Mouse (Mus musculus) R1 (cell line): ENCODE results near the gene Pgap2.

Source experiments
- DNase-seq: peaks from one replicate; pipeline ENCODE4 v3.0.0-alpha.2; 2018; ENCODE audit warnings: low read depth, low spot score

Pgap2 gene

DNA sequence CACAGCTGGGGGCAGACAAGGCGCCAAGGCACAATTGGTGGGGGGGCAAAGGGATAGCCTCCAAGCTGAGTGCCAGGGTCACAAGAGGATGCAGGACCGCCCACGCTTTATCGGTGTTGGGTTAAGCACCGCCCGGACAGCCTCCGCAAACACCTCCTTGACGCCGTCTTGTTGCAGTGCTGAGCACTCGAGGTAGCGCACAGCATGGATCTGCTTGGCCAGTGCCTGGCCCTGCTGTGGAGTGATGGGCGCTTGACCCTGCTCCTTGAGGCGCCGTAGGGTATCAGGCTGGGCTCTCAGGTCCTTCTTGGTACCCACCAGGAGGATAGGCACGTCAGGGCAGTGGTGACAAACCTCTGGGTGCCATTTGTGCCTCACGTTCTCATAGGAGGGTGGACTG lies 29.6 kb downstream of the Pgap2 start:
- no peak for DNase-seq

GRCm38 (mm10) chr7:102242371-102242770 lies 32.4 kb downstream of the Pgap2 start:
- no peak for DNase-seq

- no peak for DNase-seq
Observed at GRCm38 (mm10) chr7:102242917-102243316, 32.9 kb downstream of the Pgap2 start.

- no peak for DNase-seq
Observed at GRCm38 (mm10) chr7:102243870-102244269, 33.9 kb downstream of the Pgap2 start.

DNA sequence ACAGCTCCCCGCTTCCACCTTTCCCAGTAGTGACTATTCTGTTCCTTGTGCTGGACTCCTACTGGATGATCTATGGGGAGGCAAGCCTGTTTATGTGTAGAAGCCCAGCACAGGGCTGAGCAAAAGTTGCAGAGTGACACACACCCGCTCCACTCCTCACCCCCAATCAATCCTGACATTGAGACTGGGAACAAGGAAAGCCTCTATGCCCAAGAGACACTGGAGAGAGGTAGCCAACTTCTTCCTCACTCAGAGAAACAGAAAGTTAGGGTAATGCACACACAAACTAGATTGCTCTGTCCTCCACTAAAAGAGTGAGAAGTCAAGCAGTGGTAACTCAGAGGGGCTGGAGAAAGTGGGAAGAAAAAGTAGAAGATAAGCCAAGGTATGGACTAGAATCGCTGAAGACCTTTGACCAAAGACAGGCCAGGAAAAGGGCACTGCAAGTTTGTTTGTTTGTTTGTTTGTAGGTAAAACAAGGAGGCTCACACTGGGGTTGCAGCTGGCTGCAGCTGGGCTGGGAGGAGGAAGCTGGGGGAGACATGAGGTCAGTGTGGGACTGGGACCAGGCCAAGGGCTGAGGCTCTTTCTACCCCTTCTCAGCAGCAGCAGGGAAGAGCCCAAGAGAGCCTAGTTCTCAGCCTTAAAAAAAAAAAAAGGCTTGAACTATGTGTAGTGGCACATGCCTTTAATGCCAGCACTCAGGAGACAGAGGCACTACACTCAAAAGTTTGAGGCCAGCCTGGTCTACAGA lies 35.0 kb downstream of the Pgap2 start:
- no peak for DNase-seq

GRCm38 (mm10) chr7:102245775-102246174 lies 35.8 kb downstream of the Pgap2 start:
- no peak for DNase-seq

GRCm38 (mm10) chr7:102246265-102246664 lies 36.3 kb downstream of the Pgap2 start:
- DNase-seq = no peak

- DNase-seq = no peak
Observed at GRCm38 (mm10) chr7:102246956-102247797, 37.2 kb downstream of the Pgap2 start.

DNA sequence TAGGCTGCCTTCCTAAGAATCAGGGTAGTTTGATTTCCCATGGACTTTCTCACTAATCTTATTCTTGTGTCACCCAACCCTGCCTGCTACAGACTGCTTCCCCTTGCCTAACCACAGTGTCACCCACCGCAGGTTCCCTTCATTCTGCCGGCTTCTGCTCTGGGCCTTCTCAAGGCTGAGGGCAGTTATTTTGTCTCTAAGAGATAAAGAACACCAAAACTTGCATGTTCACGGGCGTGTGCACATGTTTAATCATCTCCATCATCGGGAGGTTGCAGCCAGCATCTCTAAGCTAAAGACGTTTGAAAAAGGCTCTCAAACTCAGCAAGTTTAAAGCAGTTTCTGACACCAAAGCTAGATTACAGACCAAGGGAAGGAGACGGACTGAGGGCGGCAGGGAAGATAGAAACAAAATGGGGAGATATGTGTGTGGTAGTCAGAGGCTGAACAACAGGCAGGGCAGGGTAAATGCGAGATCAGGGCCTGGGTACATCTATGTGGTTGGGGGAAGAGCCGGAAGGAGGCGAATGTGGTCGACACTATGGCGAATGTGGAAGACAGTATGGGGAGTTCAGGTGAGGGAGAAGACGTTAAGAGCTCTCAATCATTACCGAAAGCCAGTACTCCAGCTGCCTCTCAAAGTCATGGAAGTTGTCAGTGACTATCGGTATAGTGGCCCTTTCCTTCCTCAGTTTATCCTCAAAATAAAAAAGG lies 38.8 kb downstream of the Pgap2 start:
- DNase-seq = no peak

DNA sequence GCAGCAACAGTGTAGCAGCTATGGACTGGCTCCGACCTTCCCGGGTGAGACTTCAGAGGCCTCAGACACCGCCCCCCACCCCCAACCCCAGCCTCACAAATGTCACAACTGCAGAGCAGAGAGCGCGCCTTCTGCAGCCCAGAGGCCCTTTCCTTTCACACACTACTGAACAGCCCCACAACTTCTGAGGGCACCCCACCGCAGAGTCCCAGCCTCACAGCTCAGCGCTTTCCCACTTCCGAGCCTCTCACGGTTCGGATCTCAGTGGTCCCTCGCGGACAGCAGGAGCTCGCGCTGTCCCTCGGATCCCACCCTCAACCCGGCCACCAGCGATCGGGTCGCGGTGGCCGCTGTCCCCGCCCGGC lies 39.5 kb downstream of the Pgap2 start:
- peak; percentile 65 for DNase-seq

DNA sequence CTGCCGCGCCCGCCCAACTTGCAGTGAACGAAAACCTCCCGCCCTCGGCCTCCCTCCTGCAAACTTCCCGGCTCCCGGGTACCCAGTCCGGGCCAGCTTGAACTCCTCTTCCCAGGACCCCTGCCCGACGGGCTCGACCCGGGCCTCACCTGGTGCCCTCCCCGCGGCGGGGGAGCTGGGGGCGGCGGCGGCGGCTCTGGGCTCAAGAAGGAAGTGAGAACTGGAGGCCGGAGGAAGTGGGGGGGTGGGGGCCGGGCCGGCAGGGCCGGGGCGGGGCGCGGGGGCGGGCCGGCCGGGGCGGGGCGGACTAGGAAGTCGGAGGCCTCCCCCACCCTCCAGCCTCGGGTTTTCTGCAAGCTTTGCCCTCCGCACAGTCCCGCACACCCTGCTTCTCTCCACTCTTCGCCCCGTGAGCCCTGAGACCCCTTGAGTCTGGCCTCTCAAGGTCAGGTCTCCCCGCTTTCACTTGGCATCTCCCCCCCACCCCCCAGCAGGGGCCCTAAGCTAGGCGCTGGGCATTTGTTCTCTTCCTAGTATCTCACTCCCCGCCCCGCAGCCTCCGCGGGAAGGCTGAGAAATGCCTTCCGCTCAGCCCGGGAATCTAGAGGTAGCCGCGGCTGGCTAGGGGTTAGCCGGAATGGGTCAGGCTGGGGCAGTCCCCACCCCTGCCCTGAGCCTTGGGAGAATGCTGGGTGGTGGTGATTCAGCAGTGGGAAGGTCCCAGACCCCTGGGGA lies 40.1 kb downstream of the Pgap2 start:
- DNase-seq = peak; percentile 86

DNA sequence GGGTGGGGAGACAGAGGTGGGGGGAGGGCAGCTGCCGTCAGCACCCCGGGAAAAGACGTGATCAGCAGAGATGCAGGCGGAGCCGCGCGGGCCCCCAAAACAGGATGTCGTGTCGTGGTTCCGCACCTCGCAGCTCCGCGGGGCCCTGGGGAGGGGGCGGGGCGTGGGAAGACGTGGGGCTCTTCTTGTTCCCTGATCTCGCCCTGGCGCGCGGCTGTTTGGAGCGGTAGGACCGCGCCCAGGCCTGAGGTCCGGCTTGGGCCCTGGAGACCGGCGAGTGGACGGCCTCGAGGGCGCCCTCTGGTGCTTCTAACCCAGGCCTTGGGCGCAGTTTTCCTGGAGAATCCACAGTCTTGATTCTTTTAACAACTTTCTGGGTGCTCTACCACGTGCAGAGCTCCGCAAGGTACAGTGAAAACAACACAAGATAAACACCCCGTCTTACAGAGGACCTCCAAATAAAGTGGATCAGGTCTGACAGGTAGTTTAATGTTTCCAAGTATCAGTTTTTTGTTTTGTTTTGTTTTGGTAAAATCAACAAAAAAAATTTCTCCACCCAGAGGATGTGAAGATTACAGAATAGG lies 40.7 kb downstream of the Pgap2 start:
- DNase-seq = peak; percentile 85

DNA sequence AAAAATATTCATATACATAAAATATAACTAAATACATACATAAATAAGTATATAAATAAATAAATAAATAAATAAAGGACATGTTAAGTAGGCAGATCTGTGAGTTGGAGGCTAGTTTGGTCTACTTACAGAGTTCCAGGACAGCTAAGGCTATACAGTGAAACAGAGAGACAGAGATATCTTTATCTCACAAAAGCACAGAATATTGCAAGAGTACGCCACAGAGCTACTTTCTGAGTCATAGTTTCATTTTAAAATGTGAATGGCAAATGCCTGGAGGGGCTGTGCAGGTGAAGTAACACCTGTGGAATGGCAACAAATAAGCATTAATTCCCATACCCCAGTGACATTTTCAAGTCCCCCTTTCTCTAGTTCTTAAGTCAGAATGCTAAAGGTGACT lies 43.6 kb downstream of the Pgap2 start:
- DNase-seq = no peak

- no peak for DNase-seq
Observed at GRCm38 (mm10) chr7:102255954-102256353, 45.9 kb downstream of the Pgap2 start, which contains the start of gene Rhog. Gene Rhog (minus strand): TSS chr7:102256054.

DNA sequence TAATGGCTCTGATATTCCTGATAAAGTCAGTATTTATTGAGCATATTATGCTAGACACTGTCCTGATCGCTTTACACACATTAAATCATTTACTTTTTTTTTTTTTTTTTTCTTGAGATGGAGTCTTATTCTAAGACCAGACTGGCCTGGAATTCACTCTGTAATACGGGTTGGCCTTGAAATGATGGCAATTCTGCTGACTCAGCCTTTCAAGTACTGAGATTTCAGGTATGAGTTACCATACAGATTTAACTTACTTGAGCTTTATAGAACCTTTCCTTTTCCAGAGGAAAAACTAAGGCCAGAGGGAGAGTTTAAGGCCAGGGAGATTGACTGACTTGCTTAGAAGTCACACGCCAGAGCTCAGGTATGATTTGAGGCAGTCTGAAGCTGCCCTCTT lies 46.6 kb downstream of the Pgap2 start:
- no peak for DNase-seq

DNA sequence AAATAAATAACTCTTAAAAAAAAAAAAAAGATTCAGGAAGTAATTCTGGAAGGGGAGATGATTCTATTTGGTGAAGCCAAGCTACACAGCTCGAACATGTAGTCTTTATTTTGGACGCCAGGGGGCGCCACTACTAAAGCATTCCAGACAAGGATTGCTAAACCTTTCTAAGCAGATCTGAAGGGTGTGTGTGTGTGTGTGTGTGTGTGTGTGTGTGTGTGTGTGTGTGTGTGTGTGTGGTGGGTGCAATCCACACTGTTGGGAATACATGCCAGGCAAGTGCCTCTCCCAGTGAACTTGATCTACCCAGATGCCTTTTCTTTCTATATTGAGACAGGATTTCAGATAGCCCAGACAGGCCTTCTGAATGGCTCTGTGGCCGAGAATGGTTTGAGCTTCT lies 48.2 kb downstream of the Pgap2 start:
- peak; percentile 80 for DNase-seq

GRCm38 (mm10) chr7:102258753-102259152 lies 48.7 kb downstream of the Pgap2 start:
- DNase-seq = no peak

- DNase-seq = no peak
Observed at GRCm38 (mm10) chr7:102259716-102260479, 49.9 kb downstream of the Pgap2 start.

- DNase-seq = no peak
Observed at GRCm38 (mm10) chr7:102260518-102260917, 50.5 kb downstream of the Pgap2 start.

- DNase-seq = peak; percentile 26
Observed at GRCm38 (mm10) chr7:102263020-102263419, 53.0 kb downstream of the Pgap2 start.
